Mouse (Mus musculus): ENCODE data around the gene Prom1. TPM values are rescaled to one million over a fixed set of nuclear protein-coding genes. Genes with fewer than 3 reads are reported as not detected.

Gene Prom1
- total RNA-seq, 1 experiment = 12.7 TPM

DNA sequence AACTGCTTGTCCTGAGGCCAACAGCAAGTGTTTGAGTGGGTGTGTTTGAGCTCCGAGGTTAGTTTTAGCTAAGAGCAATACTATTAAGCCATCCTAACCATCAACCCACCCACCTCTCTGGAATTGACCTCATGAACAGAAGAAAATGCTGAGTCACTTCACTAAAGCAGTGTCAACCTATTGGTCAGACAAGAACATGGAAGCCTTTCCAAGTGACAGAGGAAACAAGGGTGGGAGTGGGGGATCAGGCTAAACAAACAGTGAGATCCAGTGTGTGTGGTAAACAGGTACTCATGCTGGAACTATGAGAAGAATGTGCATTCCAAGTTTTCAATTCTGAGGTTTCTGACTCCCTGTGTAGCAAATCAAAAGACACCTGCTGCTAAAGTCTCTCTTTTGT lies 118.9 kb downstream of the Prom1 start:
- Histone ChIP-seq H3K36me3 (ENCODE audit: control insufficient read depth, insufficient read depth, low read length, poor library complexity, severe bottlenecking) (peaks cover 4% of the 10 kb centered on the region; the same call in 1 of the 2 replicates), H3K4me1 (ENCODE audit: control insufficient read depth in 2 of 2, insufficient read depth in 2 of 2, low read length in 2 of 2, poor library complexity in 1 of 2) (peaks cover 3 to 23% of the 10 kb centered on the region in 2 experiments; a peak in 2 of 4 replicates), H3K4me3 (ENCODE audit: insufficient read depth in 1 of 2, low read depth in 1 of 2, low read length in 2 of 2, poor library complexity in 1 of 2, severe bottlenecking in 1 of 2) (no peak overlapping the region), H3K27ac (ENCODE audit: insufficient read depth, low read depth, low read length, poor library complexity, severe bottlenecking) (peak overlapping the region; percentile 29; the same call in 1 of the 2 replicates), H3K9ac (ENCODE audit: insufficient read depth, low read depth, low read length, poor library complexity, severe bottlenecking) (no peak overlapping the region), H3K9me3 (ENCODE audit: control insufficient read depth, insufficient read depth, low read depth, low read length) (no peaks in the 10 kb centered on the region)
- TF ChIP-seq HCFC1 (IDR thresholded peaks at IDR 0.05; ENCODE audit: borderline replicate concordance, insufficient read depth, low read length) (no peak), MAFK (IDR thresholded peaks at IDR 0.05; ENCODE audit: insufficient read depth, low read depth, low read length) (peak; percentile 97), ZNF384 (IDR thresholded peaks at IDR 0.05; ENCODE audit: low read depth, low read length) (no peak)
- in situ Hi-C loops (cut with MboI; ENCODE audit: low sequenced_read_pairs in 2 of 2, unreplicated experiment in 2 of 2) = no loop called here
- peak; percentile 55 for DNase-seq (ENCODE audit: low read depth, low spot score)

DNA sequence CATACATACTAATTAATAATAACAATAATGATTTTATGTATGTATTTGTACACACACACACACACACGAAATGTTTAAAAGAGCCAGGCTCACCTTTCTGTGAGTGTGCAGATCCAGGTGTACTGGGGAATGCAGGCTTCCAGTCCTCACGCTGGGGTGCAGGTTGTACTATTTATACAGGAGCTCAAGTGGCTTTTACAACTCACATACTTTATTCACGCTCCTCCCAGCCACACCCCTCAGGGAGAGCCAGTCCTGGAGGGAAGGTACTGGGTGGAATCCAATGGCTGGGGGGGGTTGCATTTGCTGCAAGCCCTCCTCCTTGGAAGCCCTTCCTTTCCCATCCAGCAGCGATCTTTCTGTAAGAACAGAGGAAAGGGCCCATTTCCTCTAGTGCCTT lies 120.2 kb downstream of the Prom1 start, which contains the start of gene Fgfbp1:
Fgfbp1 (minus strand) TSS at position 160 of the 400 bp plus-strand sequence.
- H3K9ac ChIP-seq (ENCODE audit: insufficient read depth, low read depth, low read length, poor library complexity, severe bottlenecking) = peak within 1 kb of the TSS; percentile 28
- peak within 1 kb of the TSS in 1 of 2 experiments; percentile 29; a peak in 1 of 4 replicates for H3K4me3 ChIP-seq (ENCODE audit: insufficient read depth in 1 of 2, low read depth in 1 of 2, low read length in 2 of 2, poor library complexity in 1 of 2, severe bottlenecking in 1 of 2)
- peak; percentile 33 for DNase-seq (ENCODE audit: low read depth, low spot score)
- H3K36me3 ChIP-seq (ENCODE audit: control insufficient read depth, insufficient read depth, low read length, poor library complexity, severe bottlenecking) = peaks cover 4% of the 10 kb centered on the region; the same call in 1 of the 2 replicates
- H3K27ac ChIP-seq (ENCODE audit: insufficient read depth, low read depth, low read length, poor library complexity, severe bottlenecking) = peak within 1 kb of the TSS; percentile 41
- H3K4me1 ChIP-seq (ENCODE audit: control insufficient read depth in 2 of 2, insufficient read depth in 2 of 2, low read length in 2 of 2, poor library complexity in 1 of 2) = peaks cover 3 to 23% of the 10 kb centered on the region in 2 experiments; a peak in 2 of 4 replicates
- in situ Hi-C loops (cut with MboI; ENCODE audit: low sequenced_read_pairs in 2 of 2, unreplicated experiment in 2 of 2) = no loop called here
- TF ChIP-seq MAFK (IDR thresholded peaks at IDR 0.05; ENCODE audit: insufficient read depth, low read depth, low read length) = no peak
- no peak for TF ChIP-seq ZNF384 (IDR thresholded peaks at IDR 0.05; ENCODE audit: low read depth, low read length)
- TF ChIP-seq HCFC1 (IDR thresholded peaks at IDR 0.05; ENCODE audit: borderline replicate concordance, insufficient read depth, low read length) = no peak
- no peak for TF ChIP-seq CHD2 (IDR thresholded peaks at IDR 0.05; ENCODE audit: low read depth, low read length)
- no peak for TF ChIP-seq ZC3H11A (IDR thresholded peaks at IDR 0.05; ENCODE audit: borderline replicate concordance, low read depth, low read length)
- H3K9me3 ChIP-seq (ENCODE audit: control insufficient read depth, insufficient read depth, low read depth, low read length) = no peaks in the 10 kb centered on the region

DNA sequence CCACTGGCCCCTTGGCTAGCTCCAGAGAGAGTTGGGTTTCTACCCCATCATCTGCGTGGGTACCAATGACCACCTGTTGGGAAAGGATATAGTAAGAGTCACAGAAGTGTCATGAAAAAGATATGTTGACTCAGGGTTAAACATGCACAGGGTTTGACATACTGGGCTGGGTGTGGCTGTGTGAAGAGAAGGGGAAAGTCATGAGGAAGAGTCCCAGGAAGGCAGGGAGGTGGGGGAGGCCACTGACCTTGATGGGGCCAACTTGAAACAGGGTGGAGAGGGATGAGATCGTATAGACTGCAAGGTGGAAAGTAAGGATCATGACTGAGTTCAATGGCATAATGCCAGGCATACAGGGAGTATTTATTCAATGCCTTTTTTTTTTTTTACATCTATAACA lies 121.4 kb downstream of the Prom1 start:
- Histone ChIP-seq H3K4me1 (ENCODE audit: control insufficient read depth in 2 of 2, insufficient read depth in 2 of 2, low read length in 2 of 2, poor library complexity in 1 of 2) (peaks cover 3 to 23% of the 10 kb centered on the region in 2 experiments; a peak in 2 of 4 replicates), H3K4me3 (ENCODE audit: insufficient read depth in 1 of 2, low read depth in 1 of 2, low read length in 2 of 2, poor library complexity in 1 of 2, severe bottlenecking in 1 of 2) (no peak overlapping the region), H3K9ac (ENCODE audit: insufficient read depth, low read depth, low read length, poor library complexity, severe bottlenecking) (no peak overlapping the region), H3K9me3 (ENCODE audit: control insufficient read depth, insufficient read depth, low read depth, low read length) (no peaks in the 10 kb centered on the region), H3K36me3 (ENCODE audit: control insufficient read depth, insufficient read depth, low read length, poor library complexity, severe bottlenecking) (peaks cover 4% of the 10 kb centered on the region; the same call in 1 of the 2 replicates), H3K27ac (ENCODE audit: insufficient read depth, low read depth, low read length, poor library complexity, severe bottlenecking) (no peak overlapping the region)
- no peak for DNase-seq (ENCODE audit: low read depth, low spot score)
- in situ Hi-C loops (cut with MboI; ENCODE audit: low sequenced_read_pairs in 2 of 2, unreplicated experiment in 2 of 2) = no loop called here
- TF ChIP-seq ZNF384 (IDR thresholded peaks at IDR 0.05; ENCODE audit: low read depth, low read length) (no peak), HCFC1 (IDR thresholded peaks at IDR 0.05; ENCODE audit: borderline replicate concordance, insufficient read depth, low read length) (no peak), MAFK (IDR thresholded peaks at IDR 0.05; ENCODE audit: insufficient read depth, low read depth, low read length) (no peak), CHD2 (IDR thresholded peaks at IDR 0.05; ENCODE audit: low read depth, low read length) (no peak), ZC3H11A (IDR thresholded peaks at IDR 0.05; ENCODE audit: borderline replicate concordance, low read depth, low read length) (no peak)

DNA sequence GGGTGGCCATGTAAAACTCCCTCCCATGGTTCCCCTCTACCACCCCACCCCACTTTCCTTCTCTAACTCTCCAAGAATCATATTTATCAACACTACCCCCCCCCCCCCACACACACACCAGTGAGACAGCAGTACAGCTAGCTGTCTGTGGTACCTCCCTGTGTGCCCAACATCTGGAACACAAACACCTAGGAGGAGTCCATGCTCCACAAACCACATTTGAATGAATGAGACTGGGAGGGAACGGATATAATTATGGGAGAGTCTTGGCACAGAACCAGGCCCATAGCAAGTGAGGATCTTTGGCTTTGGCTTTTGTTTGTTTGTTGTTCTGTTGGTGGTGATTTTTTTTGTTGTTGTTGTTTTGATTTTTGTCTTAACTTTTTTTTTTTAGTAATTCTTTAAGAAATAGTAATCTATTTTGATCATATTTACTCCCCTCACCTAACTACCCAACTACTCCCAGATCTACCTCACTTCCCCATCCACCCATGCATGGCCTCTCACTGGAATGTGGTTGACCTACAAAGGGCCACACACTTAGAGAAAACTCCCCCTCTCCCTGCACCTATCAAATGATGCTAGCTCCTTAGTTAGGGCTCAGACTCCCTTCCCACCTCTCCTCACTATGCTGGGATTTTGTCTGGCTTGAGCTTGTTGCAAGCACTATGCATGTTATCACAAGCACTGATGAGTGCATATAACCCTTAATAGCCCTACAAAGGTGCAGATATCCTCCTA lies 124.8 kb downstream of the Prom1 start:
- no peak overlapping the region for H3K4me3 ChIP-seq (ENCODE audit: insufficient read depth in 1 of 2, low read depth in 1 of 2, low read length in 2 of 2, poor library complexity in 1 of 2, severe bottlenecking in 1 of 2)
- H3K27ac ChIP-seq (ENCODE audit: insufficient read depth, low read depth, low read length, poor library complexity, severe bottlenecking) = no peak overlapping the region
- H3K9me3 ChIP-seq (ENCODE audit: control insufficient read depth, insufficient read depth, low read depth, low read length) = no peaks in the 10 kb centered on the region
- TF ChIP-seq MAFK (IDR thresholded peaks at IDR 0.05; ENCODE audit: insufficient read depth, low read depth, low read length) (no peak), ZC3H11A (IDR thresholded peaks at IDR 0.05; ENCODE audit: borderline replicate concordance, low read depth, low read length) (no peak), CHD2 (IDR thresholded peaks at IDR 0.05; ENCODE audit: low read depth, low read length) (no peak), HCFC1 (IDR thresholded peaks at IDR 0.05; ENCODE audit: borderline replicate concordance, insufficient read depth, low read length) (no peak), ZNF384 (IDR thresholded peaks at IDR 0.05; ENCODE audit: low read depth, low read length) (no peak)
- H3K36me3 ChIP-seq (ENCODE audit: control insufficient read depth, insufficient read depth, low read length, poor library complexity, severe bottlenecking) = peaks cover 4% of the 10 kb centered on the region; the same call in 1 of the 2 replicates
- H3K9ac ChIP-seq (ENCODE audit: insufficient read depth, low read depth, low read length, poor library complexity, severe bottlenecking) = no peak overlapping the region
- in situ Hi-C loops (cut with MboI; ENCODE audit: low sequenced_read_pairs in 2 of 2, unreplicated experiment in 2 of 2) = no loop called here
- no peak for DNase-seq (ENCODE audit: low read depth, low spot score)
- peaks cover 0 to 9% of the 10 kb centered on the region in 2 experiments; a peak in 2 of 4 replicates for H3K4me1 ChIP-seq (ENCODE audit: control insufficient read depth in 2 of 2, insufficient read depth in 2 of 2, low read length in 2 of 2, poor library complexity in 1 of 2)

Measured in ES-E14 (cell line).